Mouse (Mus musculus) erythroblast, embryonic 14.5 days (primary cell): Measurements from ENCODE around the gene Slc24a3.

ENCODE experiments used
- GATA1 ChIP-seq: IDR thresholded peaks from 2 replicates; pipeline ENCODE4 v1.6.1; 2012; ENCODE audit warnings: low read length, inconsistent platforms, mixed read lengths
- TAL1 ChIP-seq: IDR thresholded peaks from 3 replicates; pipeline ENCODE4 v1.6.1; 2012; ENCODE audit warnings: low read length, inconsistent platforms, mixed read lengths

- TF ChIP-seq GATA1 (no peak), TAL1 (no peak)
These were observed 106.6 kb downstream of the Slc24a3 start for GRCm38 (mm10) chr2:145274016-145274677.
